Mouse (Mus musculus) right cerebral cortex, adult 2 months (tissue): Measurements from ENCODE around the gene Btrc.

Experiments used
- DNase-seq, 2 experiments: peaks; one replicate each; pipeline ENCODE4 v3.0.0; 2021 to 2022; ENCODE audit warnings: low spot score in 2 of 2

Gene Btrc

DNA sequence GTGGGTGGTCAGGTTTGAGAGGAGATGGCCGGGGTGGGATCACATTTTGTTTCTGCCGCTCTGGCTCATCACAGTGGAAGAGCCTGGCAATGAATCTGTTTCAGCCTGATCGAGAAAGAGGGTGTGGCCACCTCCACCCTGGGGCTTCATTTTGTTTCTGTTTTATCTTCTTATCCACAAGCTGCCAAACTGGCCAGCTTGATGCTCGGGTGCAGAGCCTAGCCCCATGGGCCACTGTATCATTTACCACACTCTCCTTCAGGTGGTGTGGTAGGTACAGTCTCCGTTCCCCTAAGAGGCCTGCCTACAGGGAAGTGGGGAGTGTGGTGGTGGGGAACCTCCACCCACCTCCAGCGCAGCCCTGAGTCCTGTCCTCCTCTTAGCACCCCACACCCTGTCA lies 209.5 kb downstream of the Btrc start:
- no peak for DNase-seq

DNA sequence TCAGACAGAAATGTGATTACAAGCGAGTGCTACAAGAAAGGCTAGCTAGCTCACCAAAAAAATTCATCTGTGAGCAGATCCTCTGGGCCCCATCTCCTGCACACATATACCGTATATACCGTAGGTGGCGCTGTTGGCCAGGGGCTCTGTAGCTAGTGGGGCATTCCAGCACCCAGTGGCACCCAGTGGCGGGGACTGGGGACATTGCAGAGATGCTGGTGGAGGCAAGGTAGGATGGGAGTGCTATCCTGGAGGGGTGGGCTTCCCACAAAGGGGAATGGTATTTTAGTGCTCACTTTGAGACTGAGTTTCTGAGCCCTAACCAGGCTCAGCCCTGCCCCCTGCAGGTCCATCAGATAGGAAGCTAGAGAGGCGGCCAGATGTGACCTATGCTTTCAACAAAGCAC lies 210.3 kb downstream of the Btrc start:
- peak; percentile 79 to 80 for DNase-seq

- DNase-seq, result no peak
Observed at GRCm38 (mm10) chr19:45574339-45574898, 210.9 kb downstream of the Btrc start.

DNA sequence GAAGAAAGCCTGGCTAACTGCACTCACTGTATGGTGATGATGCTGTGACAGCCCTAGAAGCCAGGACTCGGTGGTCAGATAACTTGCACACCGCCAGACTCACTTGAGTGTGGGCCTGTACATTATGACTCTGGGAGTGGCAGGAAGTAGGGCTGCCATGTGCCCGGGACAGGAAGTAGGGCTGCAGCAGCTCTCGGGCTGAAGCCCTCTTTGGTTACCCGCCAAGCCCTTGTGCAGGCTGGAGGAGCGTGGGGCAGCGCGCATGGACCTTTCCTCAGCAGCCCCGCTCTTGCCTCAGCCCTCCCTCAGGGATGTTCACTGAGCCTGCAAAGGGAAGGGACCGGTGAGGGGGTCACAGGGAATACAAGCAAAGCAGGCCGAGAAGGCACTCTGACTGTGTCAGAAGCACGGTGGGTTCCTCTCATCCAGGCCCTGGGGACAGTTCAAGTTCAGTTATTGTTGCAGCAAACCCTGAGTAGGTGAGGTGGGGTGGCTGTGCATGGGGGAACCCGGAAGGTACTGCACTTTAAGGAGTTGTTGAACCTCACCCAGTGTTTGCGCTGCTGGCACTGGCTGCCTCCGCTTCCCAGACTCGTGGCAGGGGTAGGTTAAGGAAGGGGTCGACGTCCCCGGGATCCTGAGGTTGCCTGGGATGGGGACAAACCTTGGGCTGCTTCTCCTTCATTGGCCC lies 211.6 kb downstream of the Btrc start:
- no peak for DNase-seq

DNA sequence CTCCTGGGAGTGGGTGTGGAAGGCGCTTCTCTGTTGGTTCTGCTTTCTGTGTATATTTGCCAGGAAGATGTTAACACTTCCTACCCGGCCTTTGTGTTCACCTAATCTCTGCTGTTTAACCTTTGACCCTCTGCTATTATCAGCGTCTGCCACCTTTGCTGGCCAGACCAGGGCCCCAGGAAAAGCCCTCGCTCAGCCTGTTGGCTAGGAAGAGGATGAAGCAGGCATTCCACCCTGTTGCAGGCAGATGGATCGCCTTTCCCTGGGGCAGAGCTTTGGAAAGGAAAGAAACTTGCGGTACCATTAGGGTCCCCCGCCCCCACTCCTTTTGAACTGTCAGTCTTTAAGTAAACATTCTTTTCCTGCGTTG lies 212.1 kb downstream of the Btrc start:
- DNase-seq, result no peak

DNA sequence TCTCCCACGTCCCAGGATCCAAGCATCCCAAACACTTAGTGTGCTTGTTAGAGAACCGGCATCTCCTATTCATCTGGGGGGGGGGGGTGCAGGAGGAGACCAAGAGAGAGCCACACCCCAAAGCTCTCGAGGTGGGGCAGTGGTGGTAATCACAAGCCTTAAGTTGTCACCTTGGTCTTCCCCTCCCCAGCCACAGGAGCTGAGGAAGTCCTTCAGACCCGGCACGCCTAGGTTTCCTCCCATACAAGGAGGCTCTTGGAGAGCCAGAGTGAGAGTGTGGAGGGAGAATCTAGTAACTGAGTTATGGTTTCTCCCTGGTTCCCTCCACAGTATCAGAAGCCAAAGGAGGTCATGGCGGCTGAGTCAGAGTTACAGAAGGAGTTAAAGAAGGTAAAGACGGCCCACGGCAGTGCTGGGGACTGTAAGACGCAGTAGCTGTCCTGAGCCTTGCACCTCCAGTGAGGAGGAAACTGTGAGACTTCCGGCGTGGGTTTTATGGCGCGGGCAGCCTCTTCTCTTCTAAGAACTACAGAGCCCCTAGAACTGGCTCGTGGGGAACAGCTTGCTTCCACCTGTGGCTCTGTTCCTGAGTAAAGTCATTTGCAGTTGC lies 213.7 kb downstream of the Btrc start:
- no peak for DNase-seq

DNA sequence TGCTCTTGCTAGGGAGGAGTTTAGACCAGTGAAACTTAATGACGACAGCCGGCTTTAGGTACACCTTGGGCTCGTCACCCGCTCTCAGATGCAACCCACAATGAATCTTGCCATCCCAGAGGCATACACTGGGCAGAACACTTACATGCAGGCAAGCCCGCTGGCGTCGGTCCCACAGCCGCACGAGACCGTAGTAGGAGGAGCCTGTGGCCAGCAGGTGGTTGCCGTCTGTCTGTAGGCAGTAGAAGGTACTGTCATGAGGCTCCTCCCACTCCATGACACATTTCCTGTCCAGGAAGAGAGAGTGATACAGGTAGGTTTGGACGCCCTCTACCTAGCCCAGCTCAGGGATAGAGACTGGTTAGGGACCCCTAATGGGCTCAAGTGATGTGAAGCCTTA lies 215.4 kb downstream of the Btrc start:
- no peak for DNase-seq

DNA sequence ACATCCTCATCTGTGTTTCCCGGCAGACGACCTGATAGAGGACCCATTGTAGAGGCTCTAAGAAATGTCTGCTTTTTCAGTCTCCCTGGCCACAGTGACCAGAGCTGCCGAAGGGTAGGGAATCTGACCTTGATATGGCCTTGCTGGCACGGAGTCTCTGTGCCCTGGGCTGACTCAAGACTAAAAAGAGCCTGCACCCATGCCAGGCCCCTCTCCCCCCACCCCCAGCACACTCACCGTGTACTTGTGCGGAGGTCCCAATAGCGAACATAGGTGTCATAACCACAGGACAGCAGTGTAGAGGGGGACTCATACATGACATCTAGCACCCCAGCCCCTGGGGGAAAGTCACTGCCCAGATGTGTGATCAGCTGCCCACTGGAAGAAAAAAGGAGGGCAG lies 215.9 kb downstream of the Btrc start:
- no peak for DNase-seq
